Mouse (Mus musculus): Measurements from ENCODE around the gene Zfp85. TPM values are rescaled to one million over a fixed set of nuclear protein-coding genes. Genes with fewer than 3 reads are reported as not detected.
A peak's percentile ranks its signal among the peaks of the same experiment; 100 is the strongest.
"Not testable (repeated sequence)": the region's sequence is repeated elsewhere in the genome, so short reads cannot be mapped to it uniquely, and the experiment has no call there.

The Zfp85 gene
- total RNA-seq (2015; ENCODE audit: low replicate concordance) = 1.7 and 4.4 TPM in 2 replicates
- 0.09 and 2.5 TPM in 2 replicates for total RNA-seq (2017; ENCODE audit: low replicate concordance)

DNA sequence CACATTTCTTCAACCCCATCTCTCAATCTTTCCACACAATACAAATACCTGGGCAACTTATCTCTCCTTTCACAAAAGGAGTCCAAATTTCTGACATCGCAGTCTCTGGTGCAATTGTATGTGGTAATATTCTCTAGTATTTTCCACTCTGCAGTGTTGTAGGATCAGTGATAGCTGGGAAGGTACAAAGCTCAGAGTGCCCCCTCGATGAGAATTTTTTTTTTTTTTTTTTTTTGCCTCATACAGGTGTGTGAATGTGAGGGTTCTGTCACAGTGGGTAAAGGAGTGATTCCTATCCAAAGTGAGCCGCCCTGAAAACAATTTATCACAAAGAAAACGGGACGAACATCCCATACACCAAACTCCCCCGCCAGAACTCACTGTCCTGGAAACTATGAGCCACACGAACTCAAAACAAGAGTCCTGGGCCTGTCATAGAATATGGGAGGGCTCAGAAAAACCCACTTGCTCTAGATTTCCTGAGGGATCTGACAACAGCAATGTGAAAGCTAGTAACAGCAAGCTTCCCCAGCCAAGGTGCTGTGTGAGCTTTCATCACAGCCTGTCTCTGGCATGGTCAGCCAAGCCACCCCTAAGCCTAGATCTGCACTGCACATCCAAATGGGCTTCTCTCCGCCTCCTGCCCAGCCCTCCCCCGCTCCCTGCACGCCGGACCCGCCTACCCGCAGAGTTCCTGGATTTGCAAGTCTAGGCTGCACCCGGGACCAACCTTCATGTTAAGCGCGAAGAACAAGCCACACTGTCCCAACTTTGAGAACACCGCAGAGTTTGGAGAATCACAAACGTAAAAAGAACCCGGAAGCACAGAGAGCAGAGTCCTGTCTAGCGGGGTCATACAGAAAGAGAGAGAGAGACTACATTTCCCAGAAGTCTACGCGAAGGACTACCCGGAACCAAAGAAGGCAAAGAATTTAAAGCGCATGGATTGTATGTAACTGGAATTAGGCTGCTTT lies at the start of gene Zfp85:
TSS of gene Zfp85 (minus strand) at position 896 of the 974 bp plus-strand sequence.
- ATAC-seq (replicated peaks; ENCODE audit: low FRiP score, poor library complexity, severe bottlenecking) = peak; percentile 64

DNA sequence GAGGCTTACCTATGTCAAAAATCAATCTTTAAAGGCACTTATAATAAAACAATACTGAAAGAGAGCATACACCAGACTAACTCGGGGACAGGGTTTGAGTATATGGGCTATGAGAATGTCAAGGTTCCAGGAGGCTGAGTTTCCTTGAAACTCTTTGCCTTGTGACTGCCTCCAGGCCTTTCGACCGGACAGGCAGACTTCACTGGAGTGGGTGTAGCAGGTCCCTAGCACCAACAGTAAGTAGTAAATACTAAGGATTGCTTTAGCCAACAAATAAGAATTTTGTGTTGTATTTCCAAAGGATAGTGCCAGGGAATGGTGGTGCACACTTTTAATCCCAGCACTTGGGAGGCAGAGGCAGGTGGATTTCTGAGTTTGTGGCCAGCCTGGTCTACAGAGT lies 44.1 kb upstream of the Zfp85 start:
- not testable (repeated sequence) for ATAC-seq (replicated peaks; ENCODE audit: low FRiP score, poor library complexity, severe bottlenecking)

DNA sequence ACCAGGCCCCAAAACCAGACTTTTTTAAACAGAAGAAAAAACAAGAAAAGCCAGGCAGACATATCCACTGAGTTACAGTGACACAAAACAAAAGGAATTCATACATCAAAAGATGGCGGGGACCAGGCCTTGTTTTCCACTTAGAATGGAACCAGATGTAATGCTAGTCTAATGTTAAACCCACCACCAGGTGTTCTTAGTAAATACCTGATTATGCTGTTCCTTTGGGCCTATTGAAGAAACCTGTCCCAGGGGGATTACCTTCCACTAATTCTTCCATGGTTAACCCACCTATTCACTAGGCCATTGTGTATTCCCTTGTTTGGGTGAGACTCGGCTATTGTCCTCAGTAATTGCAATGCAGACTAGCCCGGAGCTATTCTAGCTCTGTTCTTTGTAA lies 43.6 kb upstream of the Zfp85 start:
- no peak for ATAC-seq (replicated peaks; ENCODE audit: low FRiP score, poor library complexity, severe bottlenecking)

DNA sequence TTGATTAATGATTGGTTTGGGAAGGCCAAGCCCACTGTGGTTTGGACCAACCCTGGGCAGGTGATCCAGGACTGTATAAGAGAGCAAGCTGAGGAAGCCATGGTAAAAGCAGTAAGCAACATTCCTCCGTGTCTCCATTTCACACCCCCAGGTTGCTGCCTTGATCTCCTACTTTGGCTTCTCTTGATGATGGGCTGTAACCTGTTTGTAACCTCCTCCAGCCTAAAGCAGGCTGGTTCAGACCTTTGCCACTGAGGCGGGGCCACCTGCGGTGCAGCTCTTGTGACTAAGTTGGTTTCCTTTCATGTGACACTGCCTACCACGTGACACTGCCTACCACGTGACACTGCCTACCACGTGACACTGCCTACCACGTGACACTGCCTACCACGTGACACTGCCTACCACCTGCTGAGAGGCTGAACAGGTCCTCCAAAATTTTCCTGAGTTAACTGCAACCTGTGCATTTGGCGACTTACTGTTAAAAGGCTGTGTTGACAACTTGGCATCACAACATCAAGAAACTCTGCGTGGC lies 37.0 kb upstream of the Zfp85 start:
- no peak for ATAC-seq (replicated peaks; ENCODE audit: low FRiP score, poor library complexity, severe bottlenecking)

DNA sequence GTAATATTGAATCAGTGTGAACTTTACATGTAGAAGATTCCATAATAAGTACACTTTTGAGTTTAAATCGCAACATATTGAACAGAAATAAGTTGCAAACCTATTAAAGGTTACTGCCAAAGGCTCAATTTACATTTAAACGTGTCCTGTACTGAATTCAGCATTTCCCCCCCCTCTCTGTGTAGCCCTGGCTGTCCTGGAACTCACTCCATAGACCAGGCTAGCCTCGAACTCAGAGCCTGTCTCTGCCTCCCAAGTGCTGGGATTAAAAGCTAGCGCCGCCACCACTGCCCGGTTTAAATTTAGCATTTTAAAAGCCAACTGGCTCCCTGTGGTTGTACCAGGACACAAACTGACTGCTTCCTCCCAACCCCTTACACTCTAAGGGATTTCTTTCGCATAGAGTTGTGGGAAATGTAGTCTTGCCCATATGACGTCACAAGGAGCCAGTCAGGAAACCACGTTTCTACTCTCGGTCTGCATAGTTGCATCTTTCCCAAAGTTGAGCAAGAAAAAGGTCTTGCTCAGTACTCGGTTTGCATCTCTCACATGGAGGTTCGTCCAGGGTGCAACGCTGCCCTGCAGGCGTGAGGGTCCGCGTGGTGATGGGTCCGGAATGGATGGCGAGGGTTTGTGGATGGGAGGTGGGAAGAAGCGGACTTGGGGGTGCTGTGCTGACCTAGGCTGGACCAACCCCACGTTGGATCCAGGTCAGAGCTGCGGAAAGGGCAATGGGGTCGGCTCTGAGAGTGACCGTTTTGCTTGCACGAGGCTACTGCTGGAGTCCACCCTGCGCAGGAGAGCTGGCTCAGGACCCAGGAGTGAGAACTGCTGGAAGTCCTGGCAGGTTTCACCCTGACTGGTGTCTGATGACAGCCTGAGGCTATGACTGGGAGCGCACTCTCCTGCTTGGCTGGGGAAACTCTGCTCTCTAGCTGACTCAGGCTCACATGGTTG lies 24.5 kb upstream of the Zfp85 start, which contains the start of gene Zfp493:
TSS of gene Zfp493 (plus strand) at position 429 of the 957 bp plus-strand sequence.
- no peak; the same call in 1 of the 2 replicates for ATAC-seq (replicated peaks; ENCODE audit: low FRiP score, poor library complexity, severe bottlenecking)

DNA sequence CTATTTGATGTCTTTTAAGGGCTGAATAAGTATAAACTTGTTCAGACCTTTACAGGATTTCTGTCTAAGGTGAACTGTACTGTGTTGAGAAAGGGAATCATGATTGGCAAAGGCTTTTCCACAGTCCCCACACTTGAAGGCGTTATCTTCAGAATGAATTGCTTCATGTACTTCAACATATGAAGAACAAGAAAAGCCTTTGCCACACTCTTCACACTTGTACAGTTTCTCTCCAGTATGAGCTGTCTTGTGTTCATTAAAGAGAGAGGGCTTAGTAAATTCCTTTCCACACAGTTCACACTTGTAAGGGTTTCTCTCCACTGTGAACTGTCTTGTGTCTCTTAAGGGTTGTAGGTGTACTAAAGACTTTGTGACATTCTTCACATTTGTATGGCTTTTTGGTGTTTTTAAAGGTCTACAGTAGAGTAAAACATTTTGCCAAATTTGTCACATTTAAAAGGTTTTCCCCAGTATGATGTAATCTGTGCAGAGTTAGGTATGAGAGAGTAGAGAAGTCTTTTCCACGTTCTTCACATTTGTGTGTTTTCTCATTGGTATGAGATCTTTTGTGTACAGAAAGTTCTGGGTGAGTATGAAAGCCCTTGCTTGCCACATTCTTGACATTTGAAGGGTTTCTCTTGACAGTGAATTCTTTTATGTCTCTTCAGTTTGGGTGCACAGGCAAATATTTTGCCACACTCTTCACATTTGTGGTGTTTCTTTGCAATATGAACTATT lies 8.2 kb upstream of the Zfp85 start:
- no peak for ATAC-seq (replicated peaks; ENCODE audit: low FRiP score, poor library complexity, severe bottlenecking)

DNA sequence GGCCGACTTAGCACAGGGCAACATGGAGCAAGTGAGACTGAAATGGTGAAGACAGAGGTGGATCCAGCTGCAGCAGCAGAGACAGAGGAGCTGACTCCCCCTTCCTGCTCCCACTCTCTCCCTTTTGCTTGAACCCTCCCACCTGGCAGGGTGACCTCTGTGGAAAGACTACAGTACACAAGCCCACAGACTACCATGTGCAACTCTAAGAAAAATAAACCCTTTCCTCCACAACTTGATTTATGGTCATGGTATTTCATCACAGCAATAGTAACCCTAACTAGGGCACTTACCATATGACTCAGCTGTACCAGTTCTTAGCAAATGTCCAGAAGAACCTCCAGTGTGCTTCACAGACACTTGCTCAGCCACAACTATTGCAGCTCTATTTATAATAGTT lies 4.9 kb upstream of the Zfp85 start:
- ATAC-seq (replicated peaks; ENCODE audit: low FRiP score, poor library complexity, severe bottlenecking) = no peak

DNA sequence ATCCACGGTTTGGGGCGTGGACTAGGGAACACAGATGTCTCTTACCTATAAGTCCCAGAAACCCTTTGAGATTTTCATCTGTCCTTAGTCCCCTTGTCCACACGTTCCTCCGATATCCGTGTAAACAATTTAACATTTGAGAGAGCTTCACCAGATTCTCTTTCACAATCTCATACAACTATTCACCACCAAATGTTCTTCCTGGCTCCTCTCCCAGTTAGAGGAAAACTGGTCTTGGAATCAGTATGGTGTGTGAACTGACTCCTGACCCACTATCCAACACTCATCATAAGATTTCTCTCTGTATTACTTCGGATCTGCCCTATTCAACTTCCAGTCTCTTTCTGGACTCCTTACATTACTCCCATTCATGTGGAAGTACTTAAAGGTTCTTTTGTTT lies 733 bp upstream of the Zfp85 start:
- no peak for ATAC-seq (replicated peaks; ENCODE audit: low FRiP score, poor library complexity, severe bottlenecking)

DNA sequence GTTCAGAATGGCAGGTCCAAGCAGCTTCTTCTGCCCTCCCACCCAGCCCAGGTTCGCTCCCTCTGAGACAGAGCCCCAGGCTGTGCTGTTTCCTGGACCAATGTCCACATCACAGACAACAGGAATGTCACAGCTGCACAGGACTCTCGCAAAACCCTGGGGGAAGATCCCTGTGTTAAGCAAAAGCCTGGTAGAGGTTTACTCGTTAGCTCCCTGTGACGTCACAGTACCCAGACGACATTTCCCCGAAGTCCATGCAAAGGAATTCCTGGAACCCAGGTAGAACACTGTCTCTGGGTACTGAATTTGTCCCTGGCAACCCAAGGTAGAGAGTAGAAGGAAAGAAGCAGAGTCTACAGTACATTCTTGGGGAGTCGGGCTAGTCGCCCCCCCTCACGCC lies 11.1 kb downstream of the Zfp85 start:
- no peak for ATAC-seq (replicated peaks; ENCODE audit: low FRiP score, poor library complexity, severe bottlenecking)

DNA sequence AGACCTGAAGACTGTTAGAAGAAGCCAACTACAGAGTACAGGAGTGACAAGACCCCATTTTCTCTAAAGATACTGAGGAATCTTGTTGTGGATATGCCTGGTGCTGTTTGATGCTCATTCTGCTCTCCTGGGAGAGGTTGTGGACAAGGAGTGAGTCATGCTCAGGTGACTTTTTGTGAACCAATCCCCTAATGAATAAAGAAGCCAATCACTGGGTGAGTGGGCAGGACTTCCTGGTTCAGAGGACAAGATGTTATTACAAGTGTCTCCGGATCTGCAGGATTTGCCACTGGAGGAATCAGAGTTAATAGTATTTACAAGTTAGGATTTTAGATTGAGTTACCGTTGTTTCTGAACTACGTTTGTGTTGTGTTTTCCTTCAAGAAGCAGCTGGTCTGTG lies 12.1 kb downstream of the Zfp85 start:
- ATAC-seq (replicated peaks; ENCODE audit: low FRiP score, poor library complexity, severe bottlenecking) = no peak

DNA sequence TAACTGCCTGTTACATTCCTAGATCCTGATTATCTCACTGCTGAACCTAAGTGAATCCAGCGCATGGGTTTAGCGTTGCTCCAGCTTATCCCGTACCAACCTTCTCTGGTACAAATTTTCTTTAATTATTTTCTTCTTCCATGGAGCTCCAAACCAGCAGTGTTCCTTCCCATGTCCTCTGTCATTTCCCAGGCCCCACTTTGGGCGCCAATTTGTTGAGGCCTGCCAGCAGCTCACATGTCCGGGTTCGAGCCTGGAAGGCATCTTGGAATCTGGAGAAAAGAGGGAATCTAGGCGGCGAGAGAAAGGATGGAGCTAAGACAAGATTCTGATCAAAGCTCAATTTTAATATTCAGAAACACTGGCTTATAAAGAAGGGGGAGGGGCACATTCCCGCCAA lies 20.6 kb downstream of the Zfp85 start:
- ATAC-seq (replicated peaks; ENCODE audit: low FRiP score, poor library complexity, severe bottlenecking) = not testable (repeated sequence)

DNA sequence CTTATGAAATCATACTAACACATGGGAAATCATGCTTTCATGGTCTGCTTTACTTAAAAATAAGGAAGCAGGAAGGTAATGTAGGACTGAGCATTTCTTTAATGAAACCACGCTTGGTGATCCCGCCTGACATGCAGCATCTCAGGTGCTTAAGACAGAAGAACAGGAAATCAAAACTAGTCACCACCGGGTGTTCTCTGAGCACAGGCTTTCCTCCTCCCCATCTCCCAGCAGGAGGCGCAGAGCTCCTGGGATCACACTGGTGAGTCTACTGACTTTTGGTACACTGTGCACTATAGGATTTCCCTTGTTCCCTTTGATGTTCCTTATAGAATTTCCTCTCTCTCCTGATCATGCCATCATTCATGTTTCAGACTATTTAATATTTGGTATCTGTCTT lies 25.6 kb downstream of the Zfp85 start:
- ATAC-seq (replicated peaks; ENCODE audit: low FRiP score, poor library complexity, severe bottlenecking) = not testable (repeated sequence)

DNA sequence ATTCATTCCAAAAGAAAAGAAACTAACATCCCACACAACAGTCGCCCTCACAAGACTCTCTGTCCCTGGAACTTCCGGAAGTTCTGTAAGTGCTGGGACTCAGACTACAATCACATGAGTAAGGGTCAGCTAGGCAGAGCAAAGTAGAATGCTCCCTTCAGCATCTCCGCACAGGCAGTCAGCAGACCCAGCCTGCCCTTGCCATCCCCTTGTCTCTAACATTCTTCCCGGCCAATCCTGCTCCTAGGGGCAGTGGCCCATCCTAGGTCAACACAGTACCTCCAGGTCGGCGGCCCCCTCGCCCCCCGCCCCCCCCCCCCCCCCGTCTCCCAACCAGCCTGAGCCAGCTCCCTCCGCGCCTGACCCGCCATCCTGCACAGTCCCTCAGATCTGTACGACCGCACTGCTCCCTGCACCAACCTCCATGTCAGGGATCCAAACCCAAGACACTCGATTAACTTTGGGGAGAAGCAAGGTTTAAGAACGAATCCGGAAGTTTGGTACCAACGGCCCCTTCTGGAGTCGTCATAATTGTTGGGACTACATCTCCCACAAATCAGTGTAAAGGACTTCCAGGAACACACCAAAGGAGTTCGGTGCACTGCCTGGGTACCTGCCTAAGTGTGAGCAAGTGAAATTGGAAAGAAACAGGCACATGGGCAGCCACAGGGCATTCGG lies 26.2 kb downstream of the Zfp85 start, which contains the start of gene Zfp65:
TSS of gene Zfp65 (minus strand) at position 533 of the 678 bp plus-strand sequence.
- no peak for ATAC-seq (replicated peaks; ENCODE audit: low FRiP score, poor library complexity, severe bottlenecking)

DNA sequence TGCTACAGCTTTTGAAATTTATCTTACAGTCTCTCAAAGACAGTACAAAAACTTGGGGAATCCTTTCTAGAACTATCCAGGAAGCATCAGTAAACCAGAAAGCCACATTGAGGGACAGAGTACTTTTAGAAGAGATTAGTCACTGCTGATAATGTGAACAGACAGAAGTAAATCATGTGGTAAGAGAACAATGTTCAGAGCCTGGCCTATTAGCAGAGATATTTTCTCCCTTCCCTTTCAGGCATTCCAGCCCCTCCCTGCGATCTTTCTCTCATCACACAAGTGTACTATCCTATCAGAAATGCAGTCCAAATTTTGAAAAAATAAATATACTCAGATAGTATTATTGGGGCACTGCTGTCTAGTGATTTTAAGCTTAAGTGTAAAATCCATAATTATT lies 26.9 kb downstream of the Zfp85 start:
- no peak for ATAC-seq (replicated peaks; ENCODE audit: low FRiP score, poor library complexity, severe bottlenecking)

DNA sequence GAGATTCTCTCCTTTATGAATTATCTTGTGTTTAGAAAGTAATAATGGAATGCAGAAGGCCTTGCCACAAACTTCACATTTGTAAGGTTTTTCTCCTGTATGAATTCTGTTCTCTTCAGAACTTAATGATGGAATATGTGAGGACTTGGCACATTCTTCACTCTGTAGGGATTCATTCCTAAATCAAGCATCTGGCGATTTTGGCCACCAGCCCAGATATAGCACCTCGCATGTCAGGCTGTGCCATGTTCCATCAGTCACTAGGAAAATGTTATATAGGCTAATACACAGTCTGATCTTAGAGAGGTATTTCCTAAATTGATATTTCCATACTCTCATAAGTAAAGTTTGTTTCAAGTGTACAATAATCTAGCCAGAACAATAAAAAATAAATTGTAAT lies 29.7 kb downstream of the Zfp85 start:
- ATAC-seq (replicated peaks; ENCODE audit: low FRiP score, poor library complexity, severe bottlenecking) = not testable (repeated sequence)

DNA sequence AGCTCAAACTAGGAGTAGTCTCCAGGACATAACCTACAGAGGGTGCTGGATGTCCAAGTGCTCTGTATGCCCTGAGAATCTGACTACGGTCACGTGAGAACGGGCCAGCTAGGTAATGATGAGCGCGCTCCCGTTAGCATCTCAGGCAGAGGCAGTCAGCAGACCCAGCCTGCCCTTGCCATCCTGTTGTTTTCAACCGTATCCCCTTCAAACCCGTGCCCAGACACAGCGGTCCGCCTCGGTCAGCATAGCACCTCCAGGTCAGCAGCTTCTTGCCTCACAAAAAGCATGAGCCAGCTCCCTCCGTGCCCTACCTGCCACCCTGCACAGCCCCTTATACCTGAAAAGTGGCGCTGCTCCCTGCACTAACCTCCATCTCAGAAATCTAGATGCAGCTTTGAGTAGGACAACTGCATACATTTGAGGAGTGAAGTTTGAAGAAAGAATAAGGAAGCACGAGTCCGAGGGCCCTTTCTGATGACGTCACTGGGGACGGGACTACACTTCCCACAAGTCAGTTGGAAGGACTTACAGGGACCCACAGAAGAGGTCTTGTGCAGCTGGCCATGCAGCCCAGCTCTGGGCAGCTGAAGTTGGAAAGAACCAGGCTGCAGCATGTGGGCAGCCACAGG lies 31.1 kb downstream of the Zfp85 start:
- ATAC-seq (replicated peaks; ENCODE audit: low FRiP score, poor library complexity, severe bottlenecking) = peak; percentile 91

Measured in erythroblast, adult 5-6 weeks (primary cell).